ENCODE assay signal across 9 mouse cellular contexts in the genomic region with DNA sequence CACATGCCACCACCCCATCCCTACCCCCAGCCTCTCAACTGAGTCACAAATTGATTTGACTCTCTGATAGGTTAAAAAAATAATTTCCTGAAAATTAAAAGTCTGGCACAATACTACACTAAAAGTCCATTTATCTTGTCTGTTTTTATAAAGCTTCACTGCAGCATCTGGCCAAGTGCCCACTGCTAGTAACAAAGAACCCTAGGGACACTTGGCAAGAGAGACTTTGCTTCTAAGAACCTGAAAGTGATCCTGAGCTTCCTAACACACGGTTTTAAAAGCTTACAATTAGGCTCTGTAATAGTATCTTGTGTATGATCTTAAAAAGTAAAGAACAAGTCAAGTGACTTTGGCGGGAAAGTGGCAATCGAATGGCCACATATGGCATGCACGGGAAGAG.
A peak's percentile ranks its signal among the peaks of the same experiment; 100 is the strongest.
DNase-seq lines count a peak whose midpoint lies in the region; ATAC-seq and TF ChIP-seq lines count a peak whose summit lies in the region.
"Had no signal": no experiment of that assay in that cellular context is flagged by ENCODE, and none has a peak within 500 bp of the region (broad histone marks: within the 10 kb centered on the region; RNA-seq: fewer than 3 reads in every experiment).

No protein-coding gene starts in this region.

- 0 out of 2 replicates have a peak, but pooled peaks cover 4% of the 10 kb centered on the region for H3K9me3 ChIP-seq in heart, embryonic 12.5 days (replicated peaks)
- no peaks in the 10 kb centered on the region for H3K9me3 ChIP-seq in lung, postnatal 0 days (ENCODE audit: low read length)
- H3K9me3 ChIP-seq in stomach, embryonic 15.5 days, result no peaks in the 10 kb centered on the region

- no peak for TF ChIP-seq POLR2A in kidney, adult 2 months (IDR thresholded peaks at IDR 0.05; ENCODE audit: low read depth, low read length)

- intact Hi-C loops in heart, postnatal 36 days (cut with DNase I), result no loop called here

- H3K27me3 ChIP-seq in heart, embryonic 12.5 days (replicated peaks), result no peaks in the 10 kb centered on the region
- H3K27me3 ChIP-seq in lung, postnatal 0 days (replicated peaks; ENCODE audit: insufficient read depth, low read length), result no peaks in the 10 kb centered on the region
- no peaks in the 10 kb centered on the region for H3K27me3 ChIP-seq in kidney, adult 2 months (replicated peaks; ENCODE audit: control insufficient read depth, insufficient read depth, low read length)
- H3K27me3 ChIP-seq in stomach, embryonic 15.5 days (replicated peaks), result no peaks in the 10 kb centered on the region

- 28% methylated on average over 4 of the region's 4 CpGs for WGBS in heart, embryonic 12.5 days
- 2% methylated on average over 4 of the region's 4 CpGs for WGBS in lung, postnatal 0 days
- 45% methylated on average over 4 of the region's 4 CpGs for WGBS in kidney, adult 2 months
- WGBS in stomach, embryonic 15.5 days, result 11% methylated on average over 4 of the region's 4 CpGs

- TF ChIP-seq EP300 in lung, postnatal 0 days (IDR thresholded peaks at IDR 0.05), result no peak

- ATAC-seq in heart, embryonic 12.5 days (ENCODE audit: insufficient number of reproducible peaks, low FRiP score), result no peak
- peak; percentile 40 for ATAC-seq in lung, postnatal 0 days
- ATAC-seq in stomach, embryonic 15.5 days (ENCODE audit: insufficient read depth, low FRiP score, low read depth), result no peak
- ATAC-seq: CD4-positive, CD25-positive, alpha-beta regulatory T cell, adult 4 months had no signal

- TF ChIP-seq CTCF in lung, postnatal 0 days (IDR thresholded peaks at IDR 0.05), result no peak
- no peak for TF ChIP-seq CTCF in kidney, adult 2 months (conservative IDR thresholded peaks at IDR 0.05; ENCODE audit: insufficient read depth, insufficient read length, low read depth, low read length)
- TF ChIP-seq CTCF in layer of hippocampus, adult 2 months (conservative IDR thresholded peaks at IDR 0.05), result no peak

- no peak overlapping the region for H3K9ac ChIP-seq in heart, embryonic 12.5 days
- H3K9ac ChIP-seq in lung, postnatal 0 days (replicated peaks; ENCODE audit: low read depth), result no peak overlapping the region
- H3K9ac ChIP-seq in stomach, embryonic 15.5 days, result no peak overlapping the region

- DNase-seq in heart, postnatal 36 days, result no peak
- DNase-seq in lung, postnatal 0 days (ENCODE audit: low spot score), result peak; percentile 52
- DNase-seq in lung, postnatal 36 days, result no peak
- peak; percentile 84 for DNase-seq in kidney, adult 2 months
- no peak for DNase-seq in MN1 (ENCODE audit: low spot score)
- DNase-seq in layer of hippocampus, adult 2 months (ENCODE audit: low spot score in 2 of 2), result no peak

- H3K36me3 ChIP-seq in heart, embryonic 12.5 days, result no peaks in the 10 kb centered on the region
- H3K36me3 ChIP-seq in lung, postnatal 0 days (ENCODE audit: insufficient read depth, low read length), result no peaks in the 10 kb centered on the region
- H3K36me3 ChIP-seq in kidney, adult 2 months (ENCODE audit: control insufficient read depth, insufficient read depth, low read length), result no peaks in the 10 kb centered on the region
- no peaks in the 10 kb centered on the region for H3K36me3 ChIP-seq in stomach, embryonic 15.5 days

- H3K4me3 ChIP-seq in heart, embryonic 12.5 days, result no peak overlapping the region
- 0 out of 2 replicates have a peak overlapping the region, but pooled peaks have one; percentile 3 for H3K4me3 ChIP-seq in lung, postnatal 0 days (ENCODE audit: low read depth, low read length)
- no peak overlapping the region for H3K4me3 ChIP-seq in kidney, adult 2 months (ENCODE audit: insufficient read depth, low read depth, low read length)
- no peak overlapping the region for H3K4me3 ChIP-seq in stomach, embryonic 15.5 days (replicated peaks)
- no peak overlapping the region for H3K4me3 ChIP-seq in layer of hippocampus, adult 2 months

- peak overlapping the region; percentile 57 for H3K4me2 ChIP-seq in heart, embryonic 12.5 days
- H3K4me2 ChIP-seq in lung, postnatal 0 days (replicated peaks; ENCODE audit: low read depth, low read length), result peak overlapping the region; percentile 41
- peak overlapping the region; percentile 27; the same call in 1 of the 2 replicates for H3K4me2 ChIP-seq in stomach, embryonic 15.5 days

- H3K4me1 ChIP-seq in heart, embryonic 12.5 days (replicated peaks), result peaks cover 18% of the 10 kb centered on the region
- H3K4me1 ChIP-seq in lung, postnatal 0 days (ENCODE audit: insufficient read depth, low read depth, low read length), result no peaks in the 10 kb centered on the region
- no peaks in the 10 kb centered on the region for H3K4me1 ChIP-seq in kidney, adult 2 months (ENCODE audit: control insufficient read depth, insufficient read depth, low read length)
- peaks cover 8% of the 10 kb centered on the region; the same call in 1 of the 2 replicates for H3K4me1 ChIP-seq in stomach, embryonic 15.5 days

- H3K27ac ChIP-seq in heart, embryonic 12.5 days (ENCODE audit: poor library complexity, severe bottlenecking), result 0 out of 2 replicates have a peak overlapping the region, but pooled peaks have one; percentile 18
- H3K27ac ChIP-seq in lung, postnatal 0 days (ENCODE audit: low read length), result peak overlapping the region; percentile 38; the same call in 1 of the 2 replicates
- peak overlapping the region; percentile 5 for H3K27ac ChIP-seq in kidney, adult 2 months (ENCODE audit: insufficient read depth, low read depth, low read length)
- no peak overlapping the region for H3K27ac ChIP-seq in stomach, embryonic 15.5 days
- no peak overlapping the region for H3K27ac ChIP-seq in layer of hippocampus, adult 2 months

Comparison
In these comparisons a context has a peak if more than half of its experiments do, and no peak if none do; other contexts are left out.
1. DNase-seq: peak in lung, postnatal 0 days (single experiment) and kidney, adult 2 months (single experiment); none in heart, postnatal 36 days (0 of 2), lung, postnatal 36 days (single experiment), MN1 (single experiment) and layer of hippocampus, adult 2 months (0 of 2).
2. H3K27ac ChIP-seq: peak in heart, embryonic 12.5 days (single experiment), lung, postnatal 0 days (single experiment) and kidney, adult 2 months (single experiment); none in stomach, embryonic 15.5 days (single experiment) and layer of hippocampus, adult 2 months (single experiment).
3. Peak in every context shown above with its lines, with median percentiles within 50 percentile points of each other: H3K4me2 ChIP-seq.